Mouse (Mus musculus) stomach, postnatal 0 days (tissue): ENCODE data around the gene Ccdc174.

Experiments
- CTCF ChIP-seq: IDR thresholded peaks from 2 replicates; pipeline ENCODE4 v1.5.1; 2016; ENCODE audit warnings: antibody characterized with exemption, low read depth, mild to moderate bottlenecking, moderate library complexity
- EP300 ChIP-seq: optimal IDR thresholded peaks from 2 replicates; pipeline ENCODE3; 2016; ENCODE audit warnings: antibody characterized with exemption

DNA sequence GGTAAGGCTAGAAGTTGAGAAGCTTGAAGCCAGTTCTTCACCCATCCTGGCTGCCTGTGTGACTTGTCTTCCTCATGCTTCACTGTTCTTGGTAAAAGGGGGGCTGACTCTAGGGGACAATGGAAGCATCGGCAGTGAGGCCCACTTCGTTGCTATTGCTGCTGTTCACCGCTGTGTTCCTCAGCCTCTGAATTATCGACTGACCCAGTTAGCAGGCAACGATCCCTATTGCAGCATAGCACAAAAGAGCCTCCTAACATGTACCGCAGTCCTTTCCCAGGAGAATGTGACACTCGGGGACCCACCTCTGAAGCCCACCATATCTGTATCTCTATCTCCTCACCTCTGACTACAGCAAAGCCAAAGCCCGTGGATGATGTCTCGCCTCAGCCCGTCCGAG lies 39.9 kb downstream of the Ccdc174 start:
- TF ChIP-seq CTCF (no peak), EP300 (no peak)
